Mouse (Mus musculus): ENCODE data around the gene Scgb2b12. TPM values are rescaled to one million over a fixed set of nuclear protein-coding genes. Genes with fewer than 3 reads are reported as not detected.
"Not testable (repeated sequence)": the region's sequence is repeated elsewhere in the genome, so short reads cannot be mapped to it uniquely, and the experiment has no call there.

Scgb2b12 gene
- total RNA-seq (2021) = not detected

DNA sequence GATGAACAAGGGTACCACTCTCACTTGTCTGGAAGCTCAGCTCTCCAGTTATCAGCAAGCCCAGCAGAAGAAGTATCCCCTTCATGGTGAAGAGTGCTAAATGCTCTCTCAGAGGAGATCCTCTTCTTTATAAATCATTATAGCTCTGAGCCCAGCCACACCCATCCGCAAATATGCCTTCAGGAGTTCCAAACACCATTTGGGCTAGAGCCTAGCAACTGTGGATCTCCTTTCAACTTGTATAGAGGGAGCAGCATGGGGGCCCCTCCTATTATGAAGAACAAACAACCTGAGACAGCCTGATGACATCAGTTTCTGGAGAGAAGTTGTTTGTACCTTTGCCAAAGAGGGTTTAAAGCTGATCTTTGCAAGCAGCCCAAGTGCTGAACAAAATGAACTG is at the start of gene Scgb2b12:
Gene Scgb2b12, minus strand, starts transcription at position 101 of the 400 bp plus-strand sequence.
- intact Hi-C loops (cut with DNase I); DNase-seq: not testable (repeated sequence)

DNA sequence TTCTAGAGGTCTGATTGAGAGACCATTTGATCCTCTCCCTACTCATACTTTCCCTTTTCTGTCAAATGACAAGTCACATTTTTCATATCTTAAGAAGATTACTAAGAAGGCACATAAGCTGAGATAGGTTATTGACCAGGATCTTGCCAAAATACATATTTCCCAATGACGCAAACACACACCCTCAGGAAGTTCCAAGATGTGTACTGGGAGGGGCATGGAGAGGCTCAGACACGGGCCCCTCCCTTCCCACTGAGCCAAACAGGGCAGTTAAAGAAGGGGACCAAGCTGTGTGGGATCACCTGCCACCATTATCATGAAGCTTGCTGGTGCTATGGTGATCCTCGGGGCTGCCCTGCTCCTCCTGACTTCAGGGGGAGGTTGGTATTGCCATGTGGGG is 6.8 kb upstream of the Scgb2b12 start, which contains the start of gene Scgb1b12:
Gene Scgb1b12, plus strand, starts transcription at position 301 of the 400 bp plus-strand sequence.
- DNase-seq; intact Hi-C loops (cut with DNase I): not testable (repeated sequence)

Other genes with a start within 250 kb of the Scgb2b12 start
- not detected for gene Scgb1b10, start 226.4 kb downstream of the Scgb2b12 start, total RNA-seq (2021)
- not detected for gene Scgb2b11, start 116.1 kb downstream of the Scgb2b12 start, total RNA-seq (2021)
- not detected for gene Scgb1b11, start 104.4 kb downstream of the Scgb2b12 start, total RNA-seq (2021)
- not detected for gene Scgb1b12, start 6.9 kb upstream of the Scgb2b12 start, total RNA-seq (2021)
- gene Scgb1b29, start 114.3 kb upstream of the Scgb2b12 start, total RNA-seq (2021) = not detected

Data from heart, postnatal 10 days (tissue).